Mouse (Mus musculus) megakaryocyte-erythroid progenitor cell, adult 5-6 weeks (primary cell): ENCODE results near the gene Gpa33. TPM values are rescaled to one million over a fixed set of nuclear protein-coding genes. Genes with fewer than 3 reads are reported as not detected.
"Not testable (repeated sequence)": the region's sequence is repeated elsewhere in the genome, so short reads cannot be mapped to it uniquely, and the experiment has no call there.

Source experiments
- ATAC-seq: replicated peaks from 2 replicates; pipeline ENCODE4 v1.8.0; 2016; ENCODE audit warnings: mild to moderate bottlenecking, inconsistent platforms; ENCODE audit not compliant: severe bottlenecking, poor library complexity, low FRiP score, low TSS enrichment
- total RNA-seq, 2 experiments: library from RNA; stranded (forward) in 1 of 2; stranded (reverse) in 1 of 2; fragments of 200-1000, 215-1000 nt in 1 of 2; fragments of >200 nt in 1 of 2; fragmentation: Nextera tagmentation in 1 of 2; gene quantifications; 2 replicates each; pipeline ENCODE4 v1.2.3; 2014 to 2017

The Gpa33 gene
- total RNA-seq, 2 experiments from 2014 or later, result not detected

DNA sequence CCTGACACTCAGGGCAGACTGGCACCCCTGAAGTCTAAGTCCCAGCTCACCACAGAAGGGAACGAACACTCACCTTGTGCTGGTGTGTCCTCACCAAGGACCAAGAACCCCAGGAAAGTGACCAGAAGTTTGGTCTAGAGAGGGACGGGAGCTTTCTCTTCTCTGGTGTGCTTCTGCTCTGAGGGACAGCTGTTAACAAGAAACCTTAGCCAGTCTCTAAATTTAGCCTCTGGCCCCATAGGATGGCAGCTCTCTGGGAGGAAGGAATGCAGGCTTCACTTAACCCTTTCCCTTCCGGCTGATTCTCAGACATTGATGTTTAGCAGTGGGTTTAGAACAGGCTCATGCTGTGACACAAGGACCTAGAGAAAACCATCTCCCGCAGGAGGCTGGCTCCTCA, 2.3 kb upstream of the Gpa33 start, which contains the start of gene Dusp27:
Dusp27 (minus strand) TSS at position 204 of the 400 bp plus-strand sequence.
- no peak for ATAC-seq

DNA sequence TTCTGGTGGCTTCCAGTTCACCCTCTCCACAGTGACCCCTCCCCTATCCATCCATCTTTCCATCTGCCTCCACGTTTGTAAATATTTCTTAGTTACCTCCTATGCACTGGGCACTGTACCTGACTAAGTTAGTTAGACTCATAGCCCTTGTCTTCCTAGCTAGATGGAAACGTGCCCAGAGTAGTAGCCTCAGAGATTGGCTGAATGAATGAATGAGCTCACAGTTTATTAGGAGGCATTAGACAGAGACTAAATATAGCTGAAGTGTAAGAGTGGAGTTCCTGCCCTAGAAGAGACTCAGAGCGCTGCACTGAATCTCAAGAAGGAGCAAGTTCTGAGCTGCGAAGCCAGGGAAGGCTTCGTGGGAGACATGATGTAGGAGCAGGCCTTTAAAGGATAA, 1.5 kb upstream of the Gpa33 start:
- no peak for ATAC-seq

DNA sequence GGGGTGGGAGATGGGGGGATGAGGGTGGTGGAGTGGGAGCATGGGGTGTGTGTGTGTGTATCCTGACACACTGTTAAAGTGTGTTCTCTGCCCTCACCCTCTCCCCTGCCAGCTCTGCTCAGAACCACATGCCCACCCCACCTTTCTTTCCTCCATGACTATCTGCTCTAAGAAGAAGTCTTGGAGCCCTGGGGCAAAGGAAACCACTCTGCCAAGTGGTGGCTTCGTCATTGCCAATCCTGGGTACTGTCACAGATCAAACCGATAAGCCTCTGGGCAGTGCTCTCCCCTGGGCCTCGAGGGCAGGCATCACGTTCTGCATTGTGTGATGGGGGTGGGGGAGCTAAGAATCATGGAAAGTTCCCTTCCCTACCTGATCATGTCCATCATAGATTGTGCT, 2.3 kb downstream of the Gpa33 start:
- ATAC-seq, result peak; percentile 59

DNA sequence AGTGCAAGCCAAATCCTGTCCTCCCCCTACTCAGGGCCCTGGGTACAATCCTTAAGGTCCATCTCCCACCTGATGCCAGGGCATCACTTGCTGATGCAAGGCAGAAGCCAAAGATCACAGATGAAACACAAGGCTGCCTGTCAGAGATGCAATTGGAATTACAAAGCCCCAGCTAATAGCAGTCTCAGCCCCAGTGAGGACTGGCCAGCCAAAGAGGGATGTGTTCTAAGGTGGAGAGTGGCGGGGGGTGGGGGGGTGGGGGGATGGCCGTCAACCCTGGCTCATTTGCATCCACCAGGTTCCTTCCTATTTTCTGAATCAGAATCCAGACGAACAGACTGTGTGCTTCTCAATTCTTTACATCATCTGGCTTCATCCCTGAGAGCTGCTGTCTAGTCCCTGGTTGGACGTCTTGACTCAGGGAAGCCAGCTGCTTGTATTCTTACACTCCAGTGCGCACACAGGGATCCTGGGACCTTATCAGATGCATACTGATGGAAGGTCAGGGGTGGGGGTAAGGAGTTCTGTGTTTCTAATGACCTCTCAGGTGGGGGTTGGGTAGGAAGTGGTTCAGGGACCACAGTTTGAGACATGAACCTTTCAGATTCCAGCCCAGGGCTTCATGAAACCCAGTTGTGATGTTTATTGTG, 5.2 kb downstream of the Gpa33 start:
- no peak for ATAC-seq

DNA sequence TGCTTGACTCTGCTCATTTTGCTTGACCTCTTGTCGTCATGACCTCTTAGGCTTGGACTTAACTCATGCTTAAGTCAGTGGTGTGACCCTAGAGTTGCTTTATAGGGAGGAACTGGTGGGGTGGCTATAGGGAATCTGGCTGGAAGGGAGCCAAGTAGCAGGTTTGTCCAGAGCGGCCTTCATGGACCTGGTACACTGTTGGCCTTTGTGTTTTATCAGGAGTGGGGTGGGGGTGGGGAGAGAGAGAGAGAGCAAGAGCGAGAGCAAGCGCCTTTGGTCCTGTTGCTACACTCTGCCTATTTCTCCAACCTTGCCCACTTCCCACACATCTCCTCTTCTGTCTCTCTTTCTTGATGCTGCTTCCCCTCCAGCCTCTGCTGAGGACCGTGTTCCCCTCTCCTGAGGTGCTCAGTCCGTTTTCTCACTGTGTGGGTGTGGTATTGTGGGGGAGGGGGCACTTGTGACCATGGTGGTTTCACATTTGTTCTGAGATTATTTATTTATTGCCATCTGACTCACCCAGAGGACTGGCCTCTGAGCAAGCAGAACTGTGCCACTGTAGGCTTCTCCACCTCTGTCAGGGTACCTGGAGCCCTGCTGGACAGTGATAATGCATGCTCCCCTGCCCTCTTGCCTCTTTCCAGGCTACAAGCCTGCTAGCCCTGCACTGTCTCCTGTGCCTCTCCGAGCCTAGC, 7.4 kb downstream of the Gpa33 start:
- no peak for ATAC-seq

DNA sequence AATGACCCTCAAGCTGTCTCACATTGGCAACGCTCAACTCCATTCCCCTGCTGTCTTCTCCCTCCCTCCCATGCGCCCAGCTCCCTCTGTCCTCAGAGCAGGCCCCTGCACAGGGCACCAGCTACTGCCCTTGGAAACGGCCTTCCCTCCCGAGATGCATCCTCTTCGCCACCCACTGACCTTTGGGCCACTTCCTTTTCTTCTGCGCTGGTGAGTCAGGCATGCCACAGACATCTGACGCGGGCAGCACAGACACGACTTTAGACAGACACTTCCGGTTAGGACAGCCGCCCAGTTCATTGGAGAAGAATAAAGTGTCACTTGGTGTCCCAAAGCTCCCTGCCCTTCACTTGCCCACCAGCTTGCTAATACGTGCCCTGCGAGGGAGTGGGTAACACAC, 8.1 kb downstream of the Gpa33 start:
- ATAC-seq, result 0 out of 2 replicates have a peak, but pooled peaks have one; percentile 15

DNA sequence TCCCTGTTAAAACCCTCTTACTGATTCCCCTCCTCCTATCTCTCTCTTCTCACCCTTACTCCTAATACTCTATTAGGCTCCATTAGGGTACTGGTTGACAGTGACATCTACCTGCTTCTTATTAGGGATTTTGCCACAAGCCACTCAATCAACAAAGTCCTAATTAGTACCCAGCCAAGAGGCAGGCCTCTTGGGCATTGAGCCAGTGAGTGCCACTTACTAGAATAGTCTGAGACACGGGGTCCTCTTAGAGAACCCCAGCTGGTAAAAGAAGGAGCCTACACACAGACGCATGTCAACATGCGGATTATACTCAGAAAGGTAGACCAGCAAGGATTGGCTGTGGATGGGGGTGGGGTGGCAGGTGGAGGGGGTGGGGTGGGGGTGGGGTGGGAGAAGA, 9.1 kb downstream of the Gpa33 start:
- ATAC-seq, result no peak

DNA sequence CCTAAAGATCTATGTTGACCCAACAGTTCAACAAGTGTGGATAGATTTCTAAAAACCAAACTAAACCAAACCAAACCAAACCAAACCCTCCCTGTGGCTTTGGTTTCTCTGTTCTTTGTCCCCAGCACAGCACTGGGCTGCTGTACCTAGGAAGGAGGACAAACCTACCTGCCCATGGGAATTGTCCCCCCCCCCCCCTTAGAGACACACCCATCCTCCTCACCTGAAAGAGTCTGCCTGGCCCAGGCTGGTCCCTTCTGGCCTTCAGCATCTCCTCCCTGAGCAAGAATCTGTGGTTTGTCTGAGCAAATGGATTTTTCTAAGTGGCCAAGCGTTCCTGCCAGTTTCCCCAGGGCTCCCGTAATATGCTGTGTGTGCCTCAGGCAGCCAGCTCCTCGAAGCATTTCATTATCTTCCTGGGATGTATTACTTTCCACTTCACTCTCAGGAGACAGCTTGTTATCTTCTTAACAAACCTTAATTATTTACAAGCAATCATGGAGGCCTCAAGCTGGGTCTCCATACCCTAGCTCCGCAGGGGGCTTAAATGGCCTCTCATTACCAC, 9.7 kb downstream of the Gpa33 start:
- no peak for ATAC-seq

DNA sequence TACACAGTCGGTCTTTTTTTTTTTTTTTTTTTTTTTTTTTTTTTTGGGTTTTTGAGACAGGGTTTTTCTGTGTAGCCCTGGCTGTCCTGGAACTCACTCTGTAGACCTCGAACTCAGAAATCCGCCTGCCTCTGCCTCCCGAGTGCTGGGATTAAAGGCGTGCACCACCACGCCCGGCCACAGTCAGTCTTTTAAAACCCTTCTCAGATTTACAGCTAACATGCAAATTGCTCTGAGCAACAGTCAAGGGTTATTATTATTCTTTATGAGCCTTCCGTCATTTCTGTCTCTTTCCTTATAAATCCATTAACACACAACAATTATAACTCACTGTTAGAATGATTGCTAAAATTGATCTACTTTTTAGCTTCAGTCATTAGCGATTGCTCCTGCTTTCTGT, 11.8 kb downstream of the Gpa33 start:
- ATAC-seq, result not testable (repeated sequence)

DNA sequence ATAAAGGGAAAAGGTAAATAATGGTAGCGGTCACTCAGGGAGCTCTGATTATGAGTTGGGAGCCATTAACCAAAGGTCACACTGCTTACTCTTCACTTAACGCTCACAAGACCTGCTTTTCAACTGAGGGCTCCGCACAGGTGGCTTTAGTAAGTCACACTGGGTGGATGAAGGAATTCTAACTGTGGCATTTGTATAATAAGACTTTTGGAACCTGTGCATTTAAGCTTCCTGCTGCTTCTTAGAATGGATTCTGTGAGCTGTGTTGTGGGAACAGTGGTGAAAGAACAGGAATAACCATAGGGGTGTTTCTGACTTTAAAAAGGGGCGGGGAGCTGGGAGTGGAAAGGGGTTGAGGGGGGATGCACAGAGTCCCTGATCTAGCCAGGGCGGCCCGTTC, 12.3 kb downstream of the Gpa33 start:
- ATAC-seq, result no peak

DNA sequence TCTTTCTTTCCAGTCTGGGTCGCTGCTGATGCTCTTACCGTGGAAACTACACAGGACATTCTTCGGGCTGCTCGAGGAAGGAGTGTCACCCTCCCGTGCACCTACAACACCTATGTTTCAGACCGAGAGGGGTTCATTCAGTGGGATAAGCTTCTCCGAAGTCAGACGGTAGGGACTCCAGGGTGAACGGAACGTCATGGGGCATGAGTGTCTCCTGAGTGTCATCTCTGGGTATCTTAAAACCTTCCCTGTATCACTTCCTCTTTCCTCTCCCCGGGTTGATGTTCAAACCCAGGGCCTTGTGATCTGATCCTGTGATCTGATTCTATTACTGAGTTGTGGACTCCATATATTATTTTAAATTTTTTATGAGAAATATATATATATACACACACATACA, 16.6 kb downstream of the Gpa33 start:
- no peak for ATAC-seq

DNA sequence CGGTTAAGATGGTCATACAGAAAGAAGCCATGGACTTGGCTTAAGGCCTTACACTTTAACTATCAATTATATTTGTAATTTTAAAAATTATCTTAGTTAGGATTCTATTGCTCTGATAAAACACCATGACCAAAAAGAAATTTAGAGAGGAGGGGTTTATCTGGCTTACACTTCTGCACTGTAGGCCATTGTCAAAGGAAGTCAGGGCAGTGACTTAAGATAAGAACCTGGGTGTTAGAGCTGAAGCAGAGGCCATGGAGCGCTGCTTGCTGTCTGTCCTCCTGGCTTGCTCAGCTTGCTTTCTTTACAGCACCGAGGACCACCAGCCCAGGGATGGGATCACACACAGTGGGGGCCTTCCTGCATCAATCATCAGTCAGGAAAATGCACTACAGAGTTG, 17.6 kb downstream of the Gpa33 start:
- ATAC-seq, result peak; percentile 79

DNA sequence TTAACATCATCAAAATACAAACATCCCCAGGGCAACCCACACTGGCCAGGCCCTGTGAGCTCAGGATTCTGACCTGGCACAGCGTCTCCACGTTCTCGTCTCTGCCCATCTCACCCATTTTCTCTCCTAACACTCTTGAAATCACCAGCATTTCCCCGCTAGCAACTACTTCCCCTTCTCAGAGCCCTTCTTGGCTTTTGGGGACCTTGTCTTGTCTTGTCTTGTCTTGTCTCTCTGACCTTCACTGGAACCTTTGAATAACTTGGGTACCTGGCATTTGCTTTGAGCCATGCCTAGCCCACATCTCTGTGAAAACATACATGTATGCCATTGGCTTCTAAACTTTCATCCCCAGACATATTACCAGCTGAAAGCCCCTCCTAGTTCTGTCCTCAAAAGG, 19.4 kb downstream of the Gpa33 start:
- no peak for ATAC-seq

DNA sequence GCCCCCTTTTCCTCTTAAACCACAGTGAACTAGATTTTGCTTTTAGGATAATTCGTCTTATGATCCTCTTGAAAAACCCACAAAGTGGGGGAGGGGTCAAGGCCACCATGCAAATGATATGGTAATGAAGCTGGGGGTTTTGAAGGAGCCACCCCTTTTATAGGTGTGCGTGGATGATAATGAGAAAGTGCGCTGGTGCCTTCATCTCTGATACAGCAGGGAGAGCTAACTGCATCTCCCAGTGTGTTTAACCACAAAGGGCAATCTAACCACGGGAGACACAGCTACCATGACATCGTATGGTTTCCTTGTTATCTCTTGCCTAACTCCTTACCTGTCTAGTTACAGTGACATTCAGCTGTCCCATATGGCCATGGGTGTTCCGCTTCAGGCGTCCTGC, 20.0 kb downstream of the Gpa33 start:
- peak; percentile 58 for ATAC-seq

DNA sequence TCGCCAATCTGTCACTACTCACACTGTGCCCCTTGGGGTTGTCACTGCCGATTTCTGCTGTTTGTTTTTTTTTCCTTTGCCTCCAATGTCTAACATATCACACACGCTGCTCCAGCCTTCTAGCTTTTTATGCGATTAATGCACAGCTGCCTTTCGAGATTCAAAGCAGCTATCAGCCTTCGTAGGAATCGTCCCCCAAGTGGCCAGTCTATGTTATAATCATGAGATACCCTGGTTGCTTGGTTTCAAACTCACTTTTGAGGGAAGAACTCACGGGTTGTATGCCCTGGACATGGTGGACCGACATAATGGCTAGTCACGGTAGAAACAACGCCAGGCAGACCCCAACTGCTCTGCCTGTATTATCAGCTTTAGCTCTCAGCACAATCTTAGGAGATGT, 21.3 kb downstream of the Gpa33 start:
- no peak for ATAC-seq

DNA sequence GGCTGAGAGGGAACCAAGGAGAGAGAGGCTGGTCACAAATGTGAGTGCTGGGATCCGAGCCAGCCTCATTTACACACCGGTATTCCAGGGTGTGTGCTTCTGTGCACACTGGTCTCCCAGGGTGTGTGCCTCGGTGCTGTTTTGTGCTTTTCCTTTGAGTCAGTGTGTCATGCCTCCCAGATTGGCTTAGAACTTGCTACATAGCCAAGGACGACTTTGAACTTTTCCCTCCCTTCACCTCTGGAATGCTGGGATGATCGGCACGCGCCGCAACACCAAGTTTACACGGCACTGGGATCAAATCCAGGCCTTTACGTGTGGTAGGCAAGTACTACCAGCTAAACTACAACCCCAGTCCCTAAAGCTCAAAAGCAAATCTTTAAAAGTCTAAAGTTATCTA, 22.0 kb downstream of the Gpa33 start:
- no peak for ATAC-seq

DNA sequence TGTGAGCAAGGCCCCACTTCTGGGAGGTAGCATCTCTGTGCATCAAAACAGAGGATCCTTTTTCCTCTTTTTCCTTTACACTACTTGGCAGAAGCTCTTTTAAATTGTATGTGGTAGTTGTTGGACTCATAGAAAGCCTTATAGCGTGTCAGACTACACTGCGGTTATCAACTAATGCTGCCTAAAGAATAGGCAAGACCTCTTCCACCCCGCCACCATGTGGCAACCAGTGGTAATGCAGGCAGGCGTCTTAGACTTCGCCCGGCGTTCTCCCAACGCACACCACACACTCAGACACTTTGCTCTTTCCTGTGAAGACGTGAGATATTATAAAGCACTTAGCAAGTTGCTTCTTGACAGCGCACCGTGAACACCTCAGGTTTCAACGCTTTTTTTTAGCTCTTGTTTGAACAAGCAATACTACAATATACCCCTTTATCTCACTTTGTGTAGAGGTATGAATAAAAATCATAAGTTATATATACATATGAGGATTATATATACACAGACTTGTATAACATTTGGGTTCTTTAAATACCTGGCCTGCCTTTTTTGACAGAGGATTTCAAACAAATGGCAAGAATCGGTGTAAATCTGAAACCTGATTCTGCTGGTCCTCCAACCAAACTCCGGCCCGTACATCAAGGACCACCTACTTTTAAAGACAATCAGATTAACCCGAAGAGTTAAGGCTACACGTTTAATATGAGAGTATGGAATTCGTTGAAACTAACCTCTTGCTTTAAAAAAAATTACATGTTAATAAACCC, 23.5 kb downstream of the Gpa33 start:
- peak; percentile 63 for ATAC-seq

DNA sequence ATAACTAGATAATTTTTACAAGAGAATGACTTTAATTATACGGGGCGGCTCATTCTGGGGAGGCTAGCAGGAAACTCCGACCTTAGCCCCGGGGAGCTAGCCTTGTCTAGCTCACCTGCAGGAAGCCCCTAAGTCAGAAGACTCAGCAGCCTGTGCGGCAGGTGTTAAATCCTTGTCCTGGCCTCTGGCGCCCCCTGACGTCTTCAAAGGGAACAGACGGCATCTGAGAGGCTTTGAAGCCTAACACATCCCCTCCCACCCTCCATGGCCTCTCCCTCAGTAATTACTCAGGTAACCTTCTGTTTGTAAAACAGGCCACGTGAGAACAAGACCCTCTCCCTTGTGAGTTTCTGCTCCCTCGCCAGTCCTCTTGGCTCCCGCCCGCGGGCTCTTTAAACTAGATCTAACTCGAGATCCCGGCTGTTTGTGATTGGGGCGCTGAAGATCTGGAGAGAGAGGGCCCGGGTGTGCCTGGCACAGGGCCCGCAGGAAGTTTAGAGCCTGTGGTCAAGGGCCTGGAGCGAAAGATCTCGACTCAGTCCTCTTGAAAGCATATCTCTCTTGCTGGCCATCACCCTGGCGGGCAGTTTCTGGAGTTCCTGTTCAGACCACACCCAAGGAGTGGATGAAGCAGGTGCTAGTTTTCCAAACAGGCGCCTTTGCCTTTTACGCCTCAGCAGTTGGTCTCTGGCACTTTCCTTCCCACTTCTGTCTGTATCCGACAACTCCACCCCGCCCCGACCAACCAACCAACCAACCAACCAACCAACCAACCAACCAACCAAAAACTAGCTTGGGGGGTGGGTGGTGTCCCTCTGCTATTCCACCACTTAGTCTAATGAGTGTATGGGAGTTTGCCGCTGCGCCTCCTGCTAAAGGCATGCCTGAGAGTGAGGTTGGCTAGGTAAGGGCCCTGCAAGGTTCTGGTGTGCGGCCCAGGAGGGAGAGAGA, 24.4 kb downstream of the Gpa33 start:
- ATAC-seq, result peak; percentile 51

DNA sequence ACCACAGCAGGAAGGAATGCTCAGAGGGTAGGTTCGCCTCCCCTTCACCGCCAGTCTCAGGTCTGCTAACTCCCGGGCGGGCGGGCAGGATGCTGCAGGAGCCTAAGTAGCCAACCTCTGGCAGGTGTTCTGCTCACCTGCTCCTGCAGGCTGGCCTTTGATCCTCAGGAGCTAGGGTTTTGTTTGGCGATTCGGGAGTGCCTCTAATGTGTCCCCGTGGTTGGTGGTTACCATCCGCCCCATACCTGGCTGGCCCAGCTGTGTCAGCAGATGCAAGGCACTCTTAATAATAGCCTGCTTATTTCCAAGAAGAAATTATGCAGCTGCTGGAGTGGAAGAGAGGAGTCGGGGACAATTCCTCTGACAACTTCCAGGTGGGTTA, 25.1 kb downstream of the Gpa33 start:
- ATAC-seq, result no peak
